Mouse (Mus musculus): Measurements from ENCODE around the gene Grb14.

Gene Grb14

GRCm38 (mm10) chr2:65024887-65025286 is at the start of gene Grb14:
Grb14 (minus strand) TSS chr2:65024987.
- DNase-seq (ENCODE audit: extremely low spot score, low read depth, low spot score), result no peak

- DNase-seq (ENCODE audit: extremely low spot score, low read depth, low spot score), result no peak
Observed at GRCm38 (mm10) chr2:65072205-65072604, 47.4 kb upstream of the Grb14 start.

GRCm38 (mm10) chr2:65053764-65054163 is 29.0 kb upstream of the Grb14 start:
- no peak for DNase-seq (ENCODE audit: extremely low spot score, low read depth, low spot score)

- no peak for DNase-seq (ENCODE audit: extremely low spot score, low read depth, low spot score)
Observed at GRCm38 (mm10) chr2:65052191-65053012, 27.6 kb upstream of the Grb14 start.

GRCm38 (mm10) chr2:65050776-65051175 is 26.0 kb upstream of the Grb14 start:
- no peak for DNase-seq (ENCODE audit: extremely low spot score, low read depth, low spot score)

- DNase-seq (ENCODE audit: extremely low spot score, low read depth, low spot score), result no peak
Observed at GRCm38 (mm10) chr2:65048234-65049017, 23.6 kb upstream of the Grb14 start.

GRCm38 (mm10) chr2:65038164-65038563 is 13.4 kb upstream of the Grb14 start:
- no peak for DNase-seq (ENCODE audit: extremely low spot score, low read depth, low spot score)

GRCm38 (mm10) chr2:65037546-65037945 is 12.8 kb upstream of the Grb14 start:
- no peak for DNase-seq (ENCODE audit: extremely low spot score, low read depth, low spot score)

- DNase-seq (ENCODE audit: extremely low spot score, low read depth, low spot score), result no peak
Observed at GRCm38 (mm10) chr2:65022363-65023240, 2.2 kb downstream of the Grb14 start.

- DNase-seq (ENCODE audit: extremely low spot score, low read depth, low spot score), result no peak
Observed at GRCm38 (mm10) chr2:65021691-65022362, 3.0 kb downstream of the Grb14 start.

GRCm38 (mm10) chr2:65017375-65017774 is 7.4 kb downstream of the Grb14 start:
- DNase-seq (ENCODE audit: extremely low spot score, low read depth, low spot score), result no peak

- no peak for DNase-seq (ENCODE audit: extremely low spot score, low read depth, low spot score)
Observed at GRCm38 (mm10) chr2:65014552-65014951, 10.2 kb downstream of the Grb14 start.

GRCm38 (mm10) chr2:65010105-65010504 is 14.7 kb downstream of the Grb14 start:
- DNase-seq (ENCODE audit: extremely low spot score, low read depth, low spot score), result no peak

- DNase-seq (ENCODE audit: extremely low spot score, low read depth, low spot score), result no peak
Observed at GRCm38 (mm10) chr2:65007396-65007795, 17.4 kb downstream of the Grb14 start.

- no peak for DNase-seq (ENCODE audit: extremely low spot score, low read depth, low spot score)
Observed at GRCm38 (mm10) chr2:65005044-65005443, 19.7 kb downstream of the Grb14 start.

GRCm38 (mm10) chr2:65003433-65003832 is 21.4 kb downstream of the Grb14 start:
- no peak for DNase-seq (ENCODE audit: extremely low spot score, low read depth, low spot score)

- no peak for DNase-seq (ENCODE audit: extremely low spot score, low read depth, low spot score)
Observed at GRCm38 (mm10) chr2:65002631-65003030, 22.2 kb downstream of the Grb14 start.

- DNase-seq (ENCODE audit: extremely low spot score, low read depth, low spot score), result no peak
Observed at GRCm38 (mm10) chr2:64995048-64995447, 29.7 kb downstream of the Grb14 start.

GRCm38 (mm10) chr2:64989426-64990187 is 35.2 kb downstream of the Grb14 start:
- no peak for DNase-seq (ENCODE audit: extremely low spot score, low read depth, low spot score)

- DNase-seq (ENCODE audit: extremely low spot score, low read depth, low spot score), result no peak
Observed at GRCm38 (mm10) chr2:64987782-64988181, 37.0 kb downstream of the Grb14 start.

Measured in hindlimb bud, embryonic 11.5 days (tissue).